In genomic region chr13:59556670-59557069, GRCm38 (mm10) we compare ENCODE assay signal across 8 mouse cellular contexts. TPM values are rescaled to one million over a fixed set of nuclear protein-coding genes. Genes with fewer than 3 reads are reported as not detected.
DNase-seq lines count a peak whose midpoint lies in the region; ATAC-seq and TF ChIP-seq lines count a peak whose summit lies in the region.

No protein-coding gene starts in this region.

- H3K4me2 ChIP-seq in heart, embryonic 15.5 days: peak overlapping the region; percentile 90
- H3K4me2 ChIP-seq in lung, postnatal 0 days (replicated peaks; ENCODE audit: low read depth, low read length): peak overlapping the region; percentile 82

- no peak for TF ChIP-seq EP300 in ES-Bruce4 (IDR thresholded peaks at IDR 0.05; ENCODE audit: insufficient read depth, low read depth, low read length)
- no peak for TF ChIP-seq EP300 in lung, postnatal 0 days (IDR thresholded peaks at IDR 0.05)

- H3K36me3 ChIP-seq in ES-Bruce4 (ENCODE audit: control insufficient read depth, insufficient read depth, low read length, poor library complexity, severe bottlenecking): no peaks in the 10 kb centered on the region
- no peaks in the 10 kb centered on the region for H3K36me3 ChIP-seq in forebrain, embryonic 10.5 days (replicated peaks)
- H3K36me3 ChIP-seq in heart, embryonic 15.5 days: no peaks in the 10 kb centered on the region
- no peaks in the 10 kb centered on the region for H3K36me3 ChIP-seq in lung, postnatal 0 days (ENCODE audit: insufficient read depth, low read length)

- H3K4me1 ChIP-seq in ES-Bruce4 (ENCODE audit: control insufficient read depth, insufficient read depth, low read length): no peaks in the 10 kb centered on the region
- H3K4me1 ChIP-seq in brown adipose tissue, adult 24 weeks (ENCODE audit: control insufficient read depth, insufficient read depth, insufficient read length, low read length): peaks cover 6% of the 10 kb centered on the region
- peaks cover 28% of the 10 kb centered on the region for H3K4me1 ChIP-seq in forebrain, embryonic 10.5 days
- peaks cover 15% of the 10 kb centered on the region for H3K4me1 ChIP-seq in heart, embryonic 15.5 days (replicated peaks)
- peaks cover 13% of the 10 kb centered on the region; the same call in 1 of the 2 replicates for H3K4me1 ChIP-seq in lung, postnatal 0 days (ENCODE audit: insufficient read depth, low read depth, low read length)

- TF ChIP-seq CTCF in ES-Bruce4 (IDR thresholded peaks at IDR 0.05; ENCODE audit: low read depth, low read length): no peak
- TF ChIP-seq CTCF in lung, postnatal 0 days (IDR thresholded peaks at IDR 0.05): no peak

- peak overlapping the region; percentile 71 for H3K4me3 ChIP-seq in ES-Bruce4 (ENCODE audit: low read depth, low read length)
- H3K4me3 ChIP-seq in brown adipose tissue, adult 24 weeks (ENCODE audit: insufficient read depth, low read depth, low read length): peak overlapping the region; percentile 81
- H3K4me3 ChIP-seq in forebrain, embryonic 10.5 days: peak overlapping the region; percentile 89
- H3K4me3 ChIP-seq in heart, embryonic 15.5 days: peak overlapping the region; percentile 83
- H3K4me3 ChIP-seq in lung, postnatal 0 days (ENCODE audit: low read depth, low read length): peak overlapping the region; percentile 84

- TF ChIP-seq POLR2A in ES-Bruce4 (IDR thresholded peaks at IDR 0.05; ENCODE audit: insufficient read depth, low read length): no peak

- under 1% methylated on average over 45 of the region's 45 CpGs for WGBS in forebrain, embryonic 10.5 days
- WGBS in heart, embryonic 15.5 days: under 1% methylated on average over 45 of the region's 45 CpGs
- 3% methylated on average over 22 of the region's 45 CpGs for WGBS in lung, postnatal 0 days

- DNase-seq in forebrain, embryonic 10.5 days (ENCODE audit: extremely low spot score, low spot score): peak; percentile 64
- peak; percentile 75 for DNase-seq in kidney, postnatal 10 days
- peak; percentile 69 for DNase-seq in lung, postnatal 0 days (ENCODE audit: low spot score)
- DNase-seq in ovary, adult 18-20 months (ENCODE audit: low spot score): peak; percentile 32
- peak; percentile 49 to 54 for DNase-seq in thymus, postnatal 10 days (ENCODE audit: low spot score in 2 of 2)

- no peaks in the 10 kb centered on the region for H3K27me3 ChIP-seq in ES-Bruce4 (ENCODE audit: control insufficient read depth, insufficient read depth, low read length, poor library complexity, severe bottlenecking)
- H3K27me3 ChIP-seq in forebrain, embryonic 10.5 days (ENCODE audit: poor library complexity, severe bottlenecking): no peaks in the 10 kb centered on the region
- H3K27me3 ChIP-seq in heart, embryonic 15.5 days: no peaks in the 10 kb centered on the region
- no peaks in the 10 kb centered on the region for H3K27me3 ChIP-seq in lung, postnatal 0 days (replicated peaks; ENCODE audit: insufficient read depth, low read length)

- ATAC-seq in heart, embryonic 15.5 days (replicated peaks; ENCODE audit: insufficient number of reproducible peaks, insufficient read depth, low FRiP score, low read depth): peak; percentile 74
- ATAC-seq in lung, postnatal 0 days: peak; percentile 84

- H3K9me3 ChIP-seq in ES-Bruce4 (replicated peaks; ENCODE audit: control insufficient read depth, insufficient read depth, low read length, poor library complexity, severe bottlenecking): no peaks in the 10 kb centered on the region
- no peaks in the 10 kb centered on the region for H3K9me3 ChIP-seq in forebrain, embryonic 10.5 days
- no peaks in the 10 kb centered on the region for H3K9me3 ChIP-seq in heart, embryonic 15.5 days (replicated peaks)
- H3K9me3 ChIP-seq in lung, postnatal 0 days (ENCODE audit: low read length): no peaks in the 10 kb centered on the region

- peak overlapping the region; percentile 76 for H3K9ac ChIP-seq in ES-Bruce4 (ENCODE audit: low read depth, poor library complexity, severe bottlenecking)
- H3K9ac ChIP-seq in heart, embryonic 15.5 days: peak overlapping the region; percentile 86
- peak overlapping the region; percentile 59 for H3K9ac ChIP-seq in lung, postnatal 0 days (replicated peaks; ENCODE audit: low read depth)

- no peak overlapping the region for H3K27ac ChIP-seq in ES-Bruce4 (ENCODE audit: insufficient read depth, low read length)
- H3K27ac ChIP-seq in brown adipose tissue, adult 24 weeks (replicated peaks; ENCODE audit: low read depth, low read length): peak overlapping the region; percentile 32; the same call in 1 of the 2 replicates
- H3K27ac ChIP-seq in forebrain, embryonic 10.5 days: peak overlapping the region; percentile 90
- H3K27ac ChIP-seq in heart, embryonic 15.5 days: peak overlapping the region; percentile 64
- H3K27ac ChIP-seq in lung, postnatal 0 days (ENCODE audit: low read length): peak overlapping the region; percentile 85

RNA-seq across cellular contexts. Expression of gene Agtpbp1, which starts 28.4 kb away (rescaled TPM):
- polyA plus RNA-seq in ES-Bruce4 (2011; ENCODE audit: insufficient read depth, insufficient read length, low read depth, missing spikeins): 26.5 and 27.9 TPM in 2 replicates
- 38.1 and 46.3 TPM in 2 replicates for polyA plus RNA-seq in brown adipose tissue, adult 24 weeks (2012; ENCODE audit: insufficient read depth, insufficient read length, missing spikeins)
- polyA plus RNA-seq in forebrain, embryonic 10.5 days (2016; fragmentation: Nextera tagmentation; extraction: Ambion mirVana): 12.6 and 13.6 TPM in 2 replicates
- polyA plus RNA-seq in heart, embryonic 15.5 days (2015; fragmentation: Nextera tagmentation; extraction: Ambion mirVana): 11.7 and 13.2 TPM in 2 replicates
- polyA plus RNA-seq in lung, postnatal 0 days (2015; fragmentation: Nextera tagmentation; extraction: Ambion mirVana): 14.1 and 17.3 TPM in 2 replicates

RNA-seq across cellular contexts. Expression of gene Naa35, which starts 28.4 kb away (rescaled TPM):
- polyA plus RNA-seq in ES-Bruce4 (2011; ENCODE audit: insufficient read depth, insufficient read length, low read depth, missing spikeins): 103 and 143 TPM in 2 replicates
- 36.6 and 57.0 TPM in 2 replicates for polyA plus RNA-seq in brown adipose tissue, adult 24 weeks (2012; ENCODE audit: insufficient read depth, insufficient read length, missing spikeins)
- 116 and 117 TPM in 2 replicates for polyA plus RNA-seq in forebrain, embryonic 10.5 days (2016; fragmentation: Nextera tagmentation; extraction: Ambion mirVana)
- polyA plus RNA-seq in heart, embryonic 15.5 days (2015; fragmentation: Nextera tagmentation; extraction: Ambion mirVana): 69.6 and 85.3 TPM in 2 replicates
- 43.3 and 53.5 TPM in 2 replicates for polyA plus RNA-seq in lung, postnatal 0 days (2015; fragmentation: Nextera tagmentation; extraction: Ambion mirVana)
